Mouse (Mus musculus): ENCODE measurements at regions not wholly inside any gene's neighbourhood (a gene's known extent, or its start where the extent isn't known, plus 50 kb on each side); places are given as distances from the start of the nearest gene placed in this dataset.

GRCm38 (mm10) chr6:135438271-135438670 is 75.9 kb downstream of the Emp1 start:
- TF ChIP-seq CTCF (IDR thresholded peaks at IDR 0.05; ENCODE audit: low read depth, low read length) (no peak), POLR2A (IDR thresholded peaks at IDR 0.05; ENCODE audit: insufficient read depth, low read length) (no peak)

All from ES-Bruce4 (cell line).